Mouse (Mus musculus): ENCODE measurements around the gene Btn2a2. TPM values are rescaled to one million over a fixed set of nuclear protein-coding genes. Genes with fewer than 3 reads are reported as not detected.

The Btn2a2 gene
- polyA plus RNA-seq (2017; shearing (Covaris generic)) = not detected

DNA sequence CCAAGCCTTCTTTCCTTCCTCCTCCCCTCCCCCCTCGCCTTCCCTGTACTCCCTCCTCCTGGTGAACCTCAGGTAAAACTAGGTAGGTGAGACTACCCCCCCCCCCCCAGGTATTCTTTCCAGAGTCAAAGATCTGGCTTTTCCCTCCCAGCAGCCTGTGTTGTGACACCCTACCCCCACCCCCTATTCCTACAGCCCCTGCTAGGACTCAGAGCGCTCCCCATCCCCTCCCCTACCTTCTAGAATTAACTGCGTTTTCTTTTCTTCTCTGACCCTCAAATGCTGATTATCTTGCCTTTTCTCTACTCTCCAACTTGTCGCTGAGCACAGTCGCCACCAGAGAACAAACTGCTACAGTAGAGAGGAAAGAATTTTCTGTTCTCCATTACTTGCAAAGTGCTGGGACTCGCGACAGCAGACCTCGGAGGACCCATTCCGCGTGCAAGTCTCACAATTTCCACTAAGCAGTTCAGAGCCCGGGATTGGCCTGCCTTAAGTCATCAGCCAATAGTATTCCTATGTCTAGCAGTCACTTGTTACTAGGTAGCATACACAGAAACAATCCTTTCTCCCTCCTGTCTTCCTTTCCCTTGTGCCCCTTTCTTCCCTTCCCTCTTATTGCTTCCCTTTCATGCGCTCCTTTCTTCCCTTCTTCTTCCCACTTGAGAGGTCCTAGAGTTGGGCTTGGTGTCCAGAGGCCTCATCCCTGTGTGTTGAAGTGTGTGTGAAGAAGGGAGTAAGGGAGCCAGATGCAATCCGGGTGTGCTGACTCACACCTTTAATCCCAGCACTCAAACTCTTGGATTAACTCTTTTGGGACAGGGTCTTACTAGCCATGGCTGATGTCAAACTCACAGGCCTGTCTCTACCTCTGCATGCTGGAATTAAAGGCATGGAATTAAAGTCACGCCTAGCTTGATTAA lies at the start of gene Btn2a2:
Gene Btn2a2 (minus strand): TSS at position 458 of the 923 bp plus-strand sequence.

DNA sequence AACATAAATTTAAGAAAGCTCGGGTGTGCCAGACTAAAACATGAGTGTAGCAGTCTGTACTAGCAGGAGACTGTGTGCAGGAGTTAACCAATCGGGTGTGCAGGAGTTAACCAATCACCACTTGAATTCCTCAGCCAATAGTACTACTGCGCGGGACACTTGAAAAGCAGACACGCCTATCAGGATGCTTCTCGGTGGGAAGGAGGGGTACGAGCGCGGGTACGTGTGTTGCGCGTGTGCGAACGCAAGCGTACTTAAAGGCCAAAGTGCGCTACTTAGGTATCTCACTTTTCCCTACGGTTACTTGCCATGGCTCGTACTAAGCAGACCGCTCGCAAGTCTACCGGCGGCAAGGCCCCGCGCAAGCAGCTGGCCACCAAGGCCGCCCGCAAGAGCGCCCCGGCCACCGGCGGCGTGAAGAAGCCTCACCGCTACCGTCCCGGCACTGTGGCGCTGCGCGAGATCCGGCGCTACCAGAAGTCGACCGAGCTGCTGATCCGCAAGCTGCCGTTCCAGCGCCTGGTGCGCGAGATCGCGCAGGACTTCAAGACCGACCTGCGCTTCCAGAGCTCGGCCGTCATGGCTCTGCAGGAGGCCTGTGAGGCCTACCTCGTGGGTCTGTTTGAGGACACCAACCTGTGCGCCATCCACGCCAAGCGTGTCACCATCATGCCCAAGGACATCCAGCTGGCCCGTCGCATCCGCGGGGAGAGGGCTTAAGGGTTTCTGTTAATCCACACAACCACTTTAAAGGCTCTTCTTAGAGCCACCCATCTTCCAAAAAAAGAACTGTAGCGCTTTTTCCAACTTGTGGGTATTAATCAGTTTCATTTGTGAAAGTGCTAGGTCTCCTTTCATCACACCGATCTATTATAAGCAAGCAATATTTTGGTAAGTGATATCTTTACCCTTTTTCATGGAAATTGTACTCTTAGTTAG lies 46.7 kb upstream of the Btn2a2 start, which contains the start of gene Hist1h3g:
Gene Hist1h3g (plus strand): TSS at position 286 of the 939 bp plus-strand sequence.

DNA sequence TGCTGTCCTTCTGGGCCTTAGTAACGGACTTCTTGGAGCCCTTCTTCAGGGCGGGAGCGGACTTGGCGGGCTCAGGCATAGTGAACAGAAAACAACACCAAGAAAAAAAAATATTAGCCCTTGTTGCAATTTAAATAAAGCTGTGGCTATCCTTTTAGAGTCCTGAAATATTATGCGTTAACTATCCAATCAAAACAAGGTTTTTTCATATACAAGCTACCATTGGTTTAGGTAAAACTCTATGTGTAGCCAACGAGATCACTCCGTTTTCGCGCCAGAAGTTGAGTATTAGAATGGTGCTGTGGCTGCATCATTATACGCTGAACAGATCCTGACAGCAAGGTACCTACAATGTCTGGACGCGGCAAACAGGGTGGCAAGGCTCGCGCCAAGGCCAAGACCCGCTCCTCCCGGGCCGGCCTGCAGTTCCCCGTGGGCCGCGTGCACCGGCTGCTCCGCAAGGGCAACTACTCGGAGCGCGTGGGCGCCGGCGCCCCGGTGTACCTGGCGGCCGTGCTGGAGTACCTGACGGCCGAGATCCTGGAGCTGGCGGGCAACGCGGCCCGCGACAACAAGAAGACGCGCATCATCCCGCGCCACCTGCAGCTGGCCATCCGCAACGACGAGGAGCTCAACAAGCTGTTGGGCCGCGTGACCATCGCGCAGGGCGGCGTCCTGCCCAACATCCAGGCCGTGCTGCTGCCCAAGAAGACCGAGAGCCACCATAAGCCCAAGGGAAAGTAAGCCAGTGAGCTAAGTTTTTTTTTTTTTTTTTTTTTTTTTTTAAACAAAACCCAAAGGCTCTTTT lies 45.1 kb upstream of the Btn2a2 start, which contains the start of gene Hist1h2af:
Gene Hist1h2af (plus strand): TSS at position 347 of the 808 bp plus-strand sequence.

GRCm38 (mm10) chr13:23530901-23531875 lies 42.5 kb upstream of the Btn2a2 start, which contains the start of gene Hist1h4h:
Gene Hist1h4h, plus strand, starts transcription at chr13:23531050.

DNA sequence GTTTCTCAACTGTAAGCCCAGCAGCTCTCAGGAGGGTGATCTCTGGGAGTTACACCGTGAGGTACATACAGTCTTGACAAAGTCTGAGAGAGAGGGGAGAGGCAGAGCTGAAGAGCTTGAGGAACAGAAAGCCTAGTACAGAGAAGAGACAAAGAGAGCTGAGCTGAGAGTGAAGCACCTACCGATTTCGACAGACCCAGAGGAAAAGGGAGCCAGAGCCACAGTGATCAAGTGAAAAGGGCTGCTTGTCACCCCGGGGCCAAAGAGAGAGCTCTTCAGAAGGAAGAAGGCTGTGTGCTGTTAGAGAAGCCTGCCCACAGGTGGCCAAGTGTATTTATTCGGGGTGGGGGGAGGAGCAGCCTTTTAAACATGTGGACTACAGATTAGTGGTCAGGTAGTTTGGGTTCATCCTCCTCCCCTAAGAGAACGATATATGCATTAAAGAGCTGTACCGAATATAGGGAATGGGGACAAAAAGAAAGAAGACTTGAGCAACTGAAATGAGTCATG lies 23.0 kb downstream of the Btn2a2 start, which contains the start of gene Btn1a1:
Gene Btn1a1 (minus strand): TSS at position 302 of the 510 bp plus-strand sequence.

Other genes starting within 250 kb of the Btn2a2 start
- gene Vmn1r223, start 241.7 kb downstream of the Btn2a2 start, polyA plus RNA-seq (2017; shearing (Covaris generic)) = not detected
- gene Zfp322a, start 119.6 kb downstream of the Btn2a2 start, polyA plus RNA-seq (2017; shearing (Covaris generic)) = 10.4 TPM
- 18.0 TPM for gene Abt1, start 65.0 kb downstream of the Btn2a2 start, polyA plus RNA-seq (2017; shearing (Covaris generic))
- gene Btn1a1, start 23.0 kb downstream of the Btn2a2 start, polyA plus RNA-seq (2017; shearing (Covaris generic)) = not detected
- 6.2 TPM for gene Hist1h4h, start 42.2 kb upstream of the Btn2a2 start, polyA plus RNA-seq (2017; shearing (Covaris generic))
- gene Hist1h2af, start 45.0 kb upstream of the Btn2a2 start, polyA plus RNA-seq (2017; shearing (Covaris generic)) = not detected
- not detected for gene Hist1h3g, start 46.6 kb upstream of the Btn2a2 start, polyA plus RNA-seq (2017; shearing (Covaris generic))
- 0.42 TPM for gene Hist1h2bh, start 54.5 kb upstream of the Btn2a2 start, polyA plus RNA-seq (2017; shearing (Covaris generic))
- gene Hist1h3f, start 55.2 kb upstream of the Btn2a2 start, polyA plus RNA-seq (2017; shearing (Covaris generic)) = 1.5 TPM
- gene Hist1h4f, start 62.8 kb upstream of the Btn2a2 start, polyA plus RNA-seq (2017; shearing (Covaris generic)) = not detected
- gene Hist1h1d, start 64.4 kb upstream of the Btn2a2 start, polyA plus RNA-seq (2017; shearing (Covaris generic)) = 0.37 TPM
- 5.2 TPM for gene Hist1h3e, start 73.5 kb upstream of the Btn2a2 start, polyA plus RNA-seq (2017; shearing (Covaris generic))
- gene Hist1h2ae, start 82.4 kb upstream of the Btn2a2 start, polyA plus RNA-seq (2017; shearing (Covaris generic)) = 1.9 TPM
- 1.2 TPM for gene Hist1h2bg, start 82.5 kb upstream of the Btn2a2 start, polyA plus RNA-seq (2017; shearing (Covaris generic))
- not detected for gene Hist1h2bf, start 85.3 kb upstream of the Btn2a2 start, polyA plus RNA-seq (2017; shearing (Covaris generic))
- gene Hist1h2ad, start 85.5 kb upstream of the Btn2a2 start, polyA plus RNA-seq (2017; shearing (Covaris generic)) = not detected
- 0.40 TPM for gene Hist1h3d, start 86.9 kb upstream of the Btn2a2 start, polyA plus RNA-seq (2017; shearing (Covaris generic))
- gene Hist1h4d, start 92.7 kb upstream of the Btn2a2 start, polyA plus RNA-seq (2017; shearing (Covaris generic)) = 19.6 TPM
- 1.4 TPM for gene Hist1h2be, start 132.3 kb upstream of the Btn2a2 start, polyA plus RNA-seq (2017; shearing (Covaris generic))
- 7.9 TPM for gene Hist1h1e, start 133.7 kb upstream of the Btn2a2 start, polyA plus RNA-seq (2017; shearing (Covaris generic))
- 2.4 TPM for gene Hist1h2ac, start 195.1 kb upstream of the Btn2a2 start, polyA plus RNA-seq (2017; shearing (Covaris generic))
- 9.8 TPM for gene Hist1h2bc, start 195.3 kb upstream of the Btn2a2 start, polyA plus RNA-seq (2017; shearing (Covaris generic))
- not detected for gene Hist1h1t, start 207.0 kb upstream of the Btn2a2 start, polyA plus RNA-seq (2017; shearing (Covaris generic))
- 9.2 TPM for gene Hist1h4c, start 209.6 kb upstream of the Btn2a2 start, polyA plus RNA-seq (2017; shearing (Covaris generic))
- gene Hfe, start 222.0 kb upstream of the Btn2a2 start, polyA plus RNA-seq (2017; shearing (Covaris generic)) = not detected
- 41.7 TPM for gene Hist1h1c, start 250.0 kb upstream of the Btn2a2 start, polyA plus RNA-seq (2017; shearing (Covaris generic))